Mouse (Mus musculus) common myeloid progenitor, adult 5-6 weeks (primary cell): ENCODE measurements around the gene Oxld1. TPM values are rescaled to one million over a fixed set of nuclear protein-coding genes. Genes with fewer than 3 reads are reported as not detected.
"Not testable (repeated sequence)": the region's sequence is repeated elsewhere in the genome, so short reads cannot be mapped to it uniquely, and the experiment has no call there.

ENCODE experiments used
- ATAC-seq: replicated peaks from 2 replicates; pipeline ENCODE4 v1.8.0; 2016; ENCODE audit warnings: low read depth, mild to moderate bottlenecking, moderate TSS enrichment, inconsistent platforms; ENCODE audit not compliant: poor library complexity, severe bottlenecking
- total RNA-seq: library from RNA; stranded (forward); fragments of 200-1000, 187-1606 nt; gene quantifications from 2 replicates; pipeline ENCODE4 v1.2.3, GENCODE M21; 2017

Gene Oxld1
- total RNA-seq, 1 experiment from 2014 or later = 6.5 TPM

GRCm38 (mm10) chr11:120437152-120437856 is 20.6 kb downstream of the Oxld1 start, which contains the start of gene Nploc4:
Gene Nploc4, minus strand, starts transcription at chr11:120437708.
- ATAC-seq = peak; percentile 93

DNA sequence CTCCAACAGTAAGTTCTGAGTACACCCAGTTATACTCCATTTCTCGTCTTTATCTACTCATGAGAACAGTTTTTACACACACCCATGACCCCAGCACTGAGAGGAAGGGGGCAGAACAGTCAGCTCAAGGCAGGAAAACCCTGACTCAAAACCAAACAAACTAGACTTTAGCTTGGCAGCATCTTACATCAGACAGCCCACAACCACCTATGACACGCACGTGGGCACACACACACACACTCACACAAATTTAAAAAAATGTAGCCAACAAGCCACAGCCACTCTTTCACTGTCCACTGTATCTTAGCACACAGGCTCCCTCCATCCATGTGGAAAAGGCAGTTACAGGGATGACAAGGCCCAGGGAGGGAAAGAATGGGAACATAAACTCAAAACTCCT is 31.1 kb downstream of the Oxld1 start:
- no peak for ATAC-seq

DNA sequence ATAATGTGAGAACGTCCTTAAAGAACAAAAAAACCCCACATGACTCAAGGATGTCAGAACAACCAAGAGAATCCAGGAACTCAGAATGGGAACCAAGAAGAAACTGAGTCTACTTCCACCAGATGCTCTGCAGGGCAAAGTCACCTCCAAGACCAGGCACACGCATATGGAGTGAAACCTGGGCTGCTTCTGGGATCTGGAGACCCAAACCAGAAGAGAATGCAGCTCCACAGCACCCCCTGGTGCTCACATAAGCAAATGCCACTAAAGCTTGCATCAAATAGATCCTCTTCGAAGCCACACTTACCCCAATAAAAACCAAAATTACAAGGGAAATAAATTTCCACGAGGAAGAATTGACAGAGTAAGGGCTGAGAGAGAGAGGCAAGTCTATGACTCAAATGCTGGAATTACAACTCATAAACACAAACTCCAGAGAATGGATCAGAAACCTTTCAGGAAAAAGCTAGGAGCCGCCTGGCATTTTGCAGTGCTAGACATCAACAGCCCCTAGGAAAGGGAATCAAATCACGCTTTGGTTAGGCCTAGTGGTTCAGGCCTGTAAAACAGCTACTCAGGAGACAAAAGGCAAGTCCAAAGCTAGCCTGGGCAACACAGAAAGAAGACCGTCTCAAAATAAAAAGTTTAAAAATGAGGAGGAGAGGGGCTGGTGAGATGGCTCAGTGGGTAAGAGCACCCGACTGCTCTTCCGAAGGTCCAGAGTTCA is 34.1 kb downstream of the Oxld1 start:
- peak; percentile 88 for ATAC-seq

DNA sequence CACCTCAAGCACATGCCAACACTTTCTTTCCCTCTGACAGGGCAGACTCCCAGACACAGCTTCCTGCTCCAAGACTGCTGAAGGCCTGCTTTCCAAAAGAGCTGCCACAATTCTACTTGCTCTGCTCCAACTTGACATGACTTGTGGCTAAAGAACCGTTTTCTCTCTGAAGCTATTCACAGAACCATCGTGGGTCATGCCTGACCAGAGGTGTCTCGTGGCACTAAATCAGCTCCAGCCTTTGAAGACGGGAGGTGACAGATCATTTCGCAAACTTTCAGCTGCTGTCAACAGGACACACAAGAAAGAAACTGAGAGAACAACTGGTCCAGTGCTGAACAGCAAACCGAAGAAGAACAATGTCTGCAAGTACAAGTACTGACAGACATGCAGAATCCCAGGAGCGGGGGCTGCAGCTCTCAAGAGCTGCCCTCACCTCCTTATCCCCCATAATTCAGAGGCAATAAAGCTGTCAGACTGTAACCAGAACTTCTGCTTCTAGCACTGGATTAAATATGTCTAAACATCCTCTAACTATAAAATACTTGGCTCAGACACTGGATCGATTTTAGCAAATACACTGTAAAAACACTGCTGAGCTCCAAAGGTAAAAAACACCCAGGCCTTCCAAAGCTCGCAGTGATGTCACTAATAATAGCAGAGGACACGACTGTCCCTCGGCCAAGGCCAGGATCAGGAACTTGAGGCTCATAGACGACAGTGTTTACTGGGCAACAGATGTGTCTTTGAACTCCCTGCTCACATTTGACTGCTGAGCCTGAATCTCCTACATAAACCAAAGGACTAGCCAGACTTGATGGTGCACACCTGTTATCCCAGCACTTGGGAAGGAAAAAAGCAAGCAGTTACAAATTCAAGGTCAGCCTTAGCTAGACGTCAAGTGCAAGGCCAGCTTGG is 35.0 kb downstream of the Oxld1 start:
- ATAC-seq = no peak

DNA sequence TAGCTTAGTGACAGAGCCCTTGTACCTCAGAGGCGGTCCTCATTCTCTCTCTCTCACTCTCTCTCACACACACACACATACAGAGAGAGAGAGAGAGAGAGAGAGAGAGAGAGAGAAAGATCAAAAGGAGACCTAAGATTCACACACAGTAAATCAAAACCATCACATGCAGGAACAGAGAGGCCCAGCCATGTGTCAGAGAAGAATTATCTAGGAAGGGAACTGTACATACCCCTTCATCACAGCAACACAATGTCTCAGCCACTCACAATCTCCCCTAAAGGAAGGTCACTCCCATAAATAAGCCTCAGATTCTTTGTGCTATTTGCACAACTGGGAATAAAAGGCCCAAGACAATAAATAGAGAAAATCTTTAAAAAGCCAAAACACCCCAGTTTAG is 39.3 kb downstream of the Oxld1 start:
- ATAC-seq = no peak

- no peak for ATAC-seq
These were observed 40.0 kb downstream of the Oxld1 start for GRCm38 (mm10) chr11:120417852-120418251.

- not testable (repeated sequence) for ATAC-seq
These were observed 44.2 kb downstream of the Oxld1 start for GRCm38 (mm10) chr11:120413621-120414020.

Other genes starting within 250 kb of the Oxld1 start
- 6.1 and 13.2 TPM in 2 replicates for gene Bahcc1, start 225.1 kb downstream of the Oxld1 start, total RNA-seq
- 857 and 890 TPM in 2 replicates for gene Actg1, start 109.5 kb downstream of the Oxld1 start, total RNA-seq
- not detected in 2 replicates for gene Fscn2, start 96.5 kb downstream of the Oxld1 start, total RNA-seq
- 6.6 and 18.3 TPM in 2 replicates for gene Faap100, start 79.3 kb downstream of the Oxld1 start, total RNA-seq
- 29.8 and 37.9 TPM in 2 replicates for gene Nploc4, start 20.4 kb downstream of the Oxld1 start, total RNA-seq
- not detected in 2 replicates for gene Tspan10, start 15.4 kb downstream of the Oxld1 start, total RNA-seq
- not detected in 2 replicates for gene Pde6g, start 4.6 kb downstream of the Oxld1 start, total RNA-seq
- gene Ccdc137, start within 50 bp of the Oxld1 start, total RNA-seq = 73.3 and 101 TPM in 2 replicates
- gene Arl16, start 9.5 kb upstream of the Oxld1 start, total RNA-seq = 7.7 and 9.4 TPM in 2 replicates
- 121 and 140 TPM in 2 replicates for gene Mrpl12, start 26.5 kb upstream of the Oxld1 start, total RNA-seq
- 8.2 and 12.1 TPM in 2 replicates for gene Slc25a10, start 33.8 kb upstream of the Oxld1 start, total RNA-seq
- not detected in 2 replicates for gene Gcgr, start 72.6 kb upstream of the Oxld1 start, total RNA-seq
- gene Mcrip1, start 91.7 kb upstream of the Oxld1 start, total RNA-seq = 26.5 and 31.0 TPM in 2 replicates
- not detected in 2 replicates for gene Ppp1r27, start 93.1 kb upstream of the Oxld1 start, total RNA-seq
- 494 and 545 TPM in 2 replicates for gene P4hb, start 115.2 kb upstream of the Oxld1 start, total RNA-seq
- 148 and 170 TPM in 2 replicates for gene Arhgdia, start 123.6 kb upstream of the Oxld1 start, total RNA-seq
- gene Alyref, start 140.3 kb upstream of the Oxld1 start, total RNA-seq = 248 and 287 TPM in 2 replicates
- 27.2 and 32.1 TPM in 2 replicates for gene Anapc11, start 140.4 kb upstream of the Oxld1 start, total RNA-seq
- gene Npb, start 150.4 kb upstream of the Oxld1 start, total RNA-seq = not detected in 2 replicates
- 34.5 and 38.6 TPM in 2 replicates for gene Pcyt2, start 159.9 kb upstream of the Oxld1 start, total RNA-seq
- 45.8 and 50.4 TPM in 2 replicates for gene Sirt7, start 167.2 kb upstream of the Oxld1 start, total RNA-seq
- 20.3 and 22.1 TPM in 2 replicates for gene Mafg, start 175.5 kb upstream of the Oxld1 start, total RNA-seq
- 9.9 and 11.7 TPM in 2 replicates for gene Pycr1, start 185.7 kb upstream of the Oxld1 start, total RNA-seq
- not detected in 2 replicates for gene Myadml2, start 190.1 kb upstream of the Oxld1 start, total RNA-seq
- not detected in 2 replicates for gene Notum, start 203.1 kb upstream of the Oxld1 start, total RNA-seq
- gene Aspscr1, start 214.9 kb upstream of the Oxld1 start, total RNA-seq = 31.8 and 44.9 TPM in 2 replicates